Mouse (Mus musculus): ENCODE data around the gene Icam2.

DNA sequence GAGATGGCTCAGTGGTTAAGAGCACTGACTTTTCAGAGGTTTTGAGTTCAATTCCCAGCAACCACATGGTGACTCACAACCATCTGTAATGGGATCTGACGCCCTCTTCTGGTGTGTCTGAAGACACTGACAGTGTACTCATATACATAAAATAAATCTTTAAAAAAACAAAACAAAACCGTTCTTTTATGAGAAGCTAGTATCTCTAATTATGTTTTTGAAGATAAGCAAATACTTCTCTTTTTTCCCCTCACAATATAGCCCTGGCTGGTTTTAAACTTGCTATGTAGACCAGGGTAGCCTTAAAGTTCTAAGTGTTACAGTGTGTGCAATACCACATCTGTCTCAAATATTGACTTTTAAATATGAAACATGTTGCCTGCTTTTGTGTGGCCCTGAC, 23.3 kb upstream of the Icam2 start:
- TF ChIP-seq CTCF (IDR thresholded peaks at IDR 0.05; ENCODE audit: low read depth, low read length) (no peak), POLR2A (IDR thresholded peaks at IDR 0.05; ENCODE audit: borderline replicate concordance, low read depth, low read length) (no peak)

All from bone marrow macrophage, adult 2 months (primary cell).